Mouse (Mus musculus) cerebellum, adult 9-10 months (tissue): Measurements from ENCODE around the gene Chd2.

Experiments used
- DNase-seq: peaks from one replicate; pipeline ENCODE4 v3.0.0; 2022

Gene Chd2

DNA sequence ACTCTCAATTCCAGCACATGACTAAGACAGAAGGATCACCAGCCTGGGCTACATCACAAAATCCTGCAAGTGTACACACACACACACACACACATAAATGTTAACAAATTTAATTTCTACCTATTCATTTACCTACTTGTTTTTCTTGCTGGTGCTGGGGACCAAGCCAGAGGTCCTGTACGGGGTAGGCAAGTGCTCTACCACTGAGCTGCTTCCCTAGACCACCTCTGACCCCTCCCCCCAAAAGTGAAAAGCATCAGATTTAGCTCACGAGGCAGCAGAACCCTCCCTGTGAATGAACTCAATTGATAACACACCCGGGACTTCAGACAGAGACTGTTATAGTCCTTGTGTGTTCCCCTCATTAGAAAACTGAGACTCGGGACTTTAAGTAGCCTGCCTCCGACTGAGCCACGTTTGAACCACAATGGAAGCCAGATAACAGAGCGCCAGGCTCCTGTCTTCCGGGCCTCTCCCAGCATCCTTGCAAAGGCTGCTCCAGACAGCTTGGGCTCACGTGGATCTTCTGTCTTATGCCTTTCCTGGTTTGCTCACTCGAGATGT is 19.9 kb upstream of the Chd2 start:
- DNase-seq = no peak

GRCm38 (mm10) chr7:73560811-73561210 is 19.2 kb upstream of the Chd2 start:
- DNase-seq = no peak

DNA sequence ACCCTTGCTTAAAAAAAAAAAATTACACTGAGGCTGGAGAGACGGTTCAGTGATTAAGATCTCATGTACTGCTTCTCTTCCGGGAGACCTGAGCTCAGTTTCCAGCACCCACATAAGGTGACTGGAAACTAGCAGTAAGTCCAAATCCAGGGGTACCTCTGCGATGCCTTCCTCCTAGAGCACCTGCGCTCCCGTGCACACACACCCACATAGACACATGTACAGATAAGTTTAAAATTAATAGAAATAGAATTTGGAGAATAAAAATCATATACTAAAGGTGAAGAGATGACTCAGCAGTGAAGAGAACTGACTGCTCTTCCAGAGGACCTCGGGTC is 18.2 kb upstream of the Chd2 start:
- no peak for DNase-seq

DNA sequence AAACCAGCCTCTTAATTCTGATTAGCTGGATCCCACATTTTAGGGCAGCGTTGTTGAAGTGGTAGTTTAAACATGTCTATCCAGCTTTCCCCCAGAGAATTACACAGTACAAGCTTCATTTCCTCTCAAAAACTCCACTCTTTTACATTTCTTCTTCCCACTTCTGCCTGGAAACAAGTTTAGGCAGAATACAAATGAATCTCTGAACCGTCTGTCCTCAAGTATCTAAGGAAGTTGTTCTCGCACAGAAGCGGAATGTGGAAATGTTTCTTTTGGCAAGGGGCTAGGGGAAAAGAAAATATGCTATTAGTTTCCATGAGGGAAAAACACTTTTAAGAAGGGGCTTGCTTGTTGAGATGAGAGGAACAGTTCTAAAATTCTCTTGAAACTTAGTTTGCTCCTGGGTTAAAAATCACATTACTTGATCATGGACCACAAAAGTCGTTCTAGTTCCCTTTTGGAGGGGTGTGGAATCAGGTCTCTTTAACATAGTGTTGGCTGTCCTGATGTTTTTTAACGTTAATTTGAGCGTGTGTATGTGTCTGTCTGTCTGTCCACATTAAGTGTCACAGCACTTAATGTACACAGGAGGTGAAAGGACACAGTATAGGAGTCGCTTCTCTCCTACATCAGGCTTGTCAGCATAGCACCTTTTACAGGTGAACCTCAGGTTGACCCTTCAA is 17.7 kb upstream of the Chd2 start:
- DNase-seq = peak; percentile 56

DNA sequence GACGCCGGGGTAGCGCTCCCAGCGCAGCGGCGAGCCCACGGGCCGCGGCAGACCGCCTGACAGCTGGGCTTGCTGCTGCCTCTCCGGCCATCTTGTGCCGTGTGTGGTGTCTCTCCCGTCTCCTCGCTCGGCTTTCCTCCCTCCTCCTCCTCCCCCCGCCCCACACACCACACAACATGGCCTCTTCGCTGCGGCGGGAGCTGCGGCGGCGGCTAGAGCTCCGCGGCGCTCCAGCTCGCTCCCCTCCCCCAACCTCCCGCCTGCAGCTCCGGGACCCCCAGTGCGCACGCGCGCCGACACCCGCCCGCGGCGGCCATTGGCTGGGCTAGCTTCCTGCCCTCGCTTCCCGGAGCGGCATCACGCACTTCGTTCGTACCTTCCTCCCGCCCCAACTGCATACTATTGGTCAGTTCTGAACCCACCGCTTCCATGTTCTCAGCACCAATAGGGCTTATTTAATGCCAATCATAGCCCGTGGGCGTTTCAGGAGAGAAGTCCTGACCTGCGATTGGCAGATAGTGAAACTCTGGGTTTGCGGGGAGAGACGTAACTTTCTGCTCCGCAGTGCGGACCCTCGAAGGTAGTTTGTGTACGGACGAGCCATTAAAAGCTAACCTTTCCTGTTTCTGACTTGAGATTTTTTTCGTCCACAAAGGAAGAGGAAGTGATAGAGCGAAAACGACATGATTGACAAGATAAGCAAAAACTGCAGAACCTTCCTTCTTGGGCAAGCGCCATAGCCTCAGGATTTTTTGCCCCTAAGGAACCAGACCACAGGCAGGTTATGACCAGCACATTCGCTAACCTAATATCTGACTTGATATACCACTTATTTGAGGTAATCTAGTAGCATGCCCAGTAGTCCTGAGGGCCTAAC is 16.9 kb upstream of the Chd2 start:
- DNase-seq = peak; percentile 99

DNA sequence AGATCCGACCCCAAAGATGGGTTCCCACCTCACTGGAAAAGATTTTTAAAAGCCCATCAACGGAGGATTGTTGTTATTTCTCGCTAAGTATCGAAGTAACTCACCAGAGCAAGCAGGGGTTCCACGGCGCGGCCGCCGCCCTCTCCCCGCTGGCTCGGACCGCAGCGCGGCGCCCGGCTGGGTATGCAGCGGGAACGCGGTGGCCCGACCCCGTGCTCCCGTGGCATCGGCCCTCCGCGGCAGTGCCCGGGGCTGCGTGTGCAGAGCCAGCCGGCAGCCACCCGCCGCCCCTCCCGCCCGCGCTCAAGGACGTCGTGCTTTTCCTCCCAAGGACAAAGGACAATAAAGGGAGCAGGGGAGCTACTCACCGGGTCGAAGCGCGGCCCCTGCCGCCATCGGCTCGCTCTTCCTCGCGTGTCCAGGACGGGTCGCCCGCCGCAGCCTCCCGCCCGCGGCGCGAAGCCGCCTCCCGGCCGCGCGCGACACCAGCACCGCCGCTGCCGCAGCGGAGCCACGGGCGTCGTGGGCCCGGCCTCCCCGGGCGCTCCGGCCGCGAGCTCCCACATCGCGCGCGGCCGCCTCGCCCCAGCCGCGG is 16.1 kb upstream of the Chd2 start:
- peak; percentile 66 for DNase-seq

DNA sequence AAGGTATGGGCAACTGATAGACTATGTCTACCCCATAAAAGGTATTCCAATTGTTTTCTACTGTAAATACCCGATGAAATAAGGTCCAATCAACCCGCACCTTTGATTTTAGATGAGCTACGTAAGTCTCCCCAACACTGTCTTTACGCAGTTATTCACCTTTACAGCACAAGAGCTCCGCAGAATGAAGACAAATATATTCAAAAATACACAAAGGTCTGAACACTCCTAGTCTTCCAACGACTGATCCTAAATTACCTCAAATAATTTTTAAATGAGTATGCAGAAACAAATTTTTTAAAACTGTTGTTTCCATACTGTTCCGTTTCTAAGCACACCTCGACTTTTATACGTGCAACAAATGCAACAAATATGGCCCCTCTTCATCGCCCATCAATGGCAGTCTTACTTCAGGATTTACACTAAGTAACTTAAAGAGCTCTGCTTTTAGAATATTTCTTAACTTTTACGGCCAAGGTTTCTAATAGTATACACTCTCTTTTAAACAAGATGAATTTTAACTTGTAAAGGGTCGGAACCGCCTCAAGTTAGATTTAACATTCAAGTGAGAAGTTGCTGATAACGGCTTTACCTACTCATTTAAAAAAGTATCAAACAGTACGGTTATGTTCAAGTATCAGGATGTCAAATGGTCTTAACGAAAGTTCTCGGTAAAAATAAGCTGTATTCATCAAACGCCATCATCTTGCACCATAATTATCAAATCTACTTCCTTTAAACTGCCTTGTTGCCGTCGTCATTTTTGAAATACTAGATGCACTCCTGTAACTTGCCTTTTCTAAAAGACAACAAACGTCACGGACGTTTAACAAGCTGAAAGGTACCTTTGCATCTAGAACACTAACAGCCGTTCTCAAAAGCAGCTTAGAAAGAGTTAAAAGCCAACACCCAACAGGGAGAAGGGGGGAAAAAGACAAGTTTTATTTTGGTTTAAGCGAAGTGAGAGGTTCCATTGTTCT is 15.3 kb upstream of the Chd2 start:
- DNase-seq = no peak

DNA sequence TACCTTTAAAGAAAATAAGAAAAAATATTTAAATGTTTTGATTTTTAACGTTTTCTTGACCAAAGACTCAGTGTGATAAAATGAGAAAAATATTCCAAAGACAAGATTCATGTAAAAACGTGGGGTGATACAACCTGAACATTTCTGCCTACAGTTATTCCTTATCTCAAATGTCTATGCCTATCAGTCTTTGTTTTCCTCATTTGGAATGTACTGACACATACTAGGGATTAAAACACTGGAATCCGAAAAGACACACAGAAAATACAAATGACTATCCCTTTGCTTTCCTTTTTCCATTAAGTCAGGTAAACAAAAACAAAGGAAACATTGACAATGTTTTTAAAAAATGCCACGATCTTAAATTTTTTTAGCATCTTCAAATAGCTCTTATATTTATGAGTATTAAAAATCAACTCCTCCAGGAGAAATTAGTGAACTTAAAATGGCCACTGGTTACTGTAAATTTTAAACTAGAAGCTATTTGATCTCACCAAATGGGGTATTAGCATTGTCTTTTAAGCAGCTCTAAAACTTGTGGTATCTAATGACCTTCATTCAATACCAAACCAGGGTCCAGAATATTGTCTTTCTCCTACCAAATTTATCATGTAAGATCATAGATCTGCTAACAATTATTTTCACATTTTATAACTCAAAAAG is 14.4 kb upstream of the Chd2 start:
- no peak for DNase-seq

DNA sequence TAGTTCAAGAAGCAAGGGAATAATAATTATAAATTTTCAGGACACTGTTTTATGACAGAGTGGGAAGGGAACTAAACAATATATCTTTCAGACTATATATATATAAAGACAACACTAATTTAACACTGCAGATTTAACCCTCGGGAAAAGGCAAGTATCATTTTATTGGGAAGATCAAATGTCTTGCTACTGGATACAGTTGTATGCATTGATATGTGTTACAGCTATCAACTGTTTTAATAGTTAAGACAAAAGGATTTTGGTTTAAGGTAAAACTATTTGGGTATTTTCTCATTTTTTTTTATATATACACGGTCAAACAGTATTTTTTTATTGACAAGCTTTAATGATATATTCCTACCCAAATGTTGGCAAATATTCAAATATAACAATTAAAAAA is 13.2 kb upstream of the Chd2 start:
- DNase-seq = no peak

GRCm38 (mm10) chr7:73553160-73553559 is 11.5 kb upstream of the Chd2 start:
- no peak for DNase-seq

DNA sequence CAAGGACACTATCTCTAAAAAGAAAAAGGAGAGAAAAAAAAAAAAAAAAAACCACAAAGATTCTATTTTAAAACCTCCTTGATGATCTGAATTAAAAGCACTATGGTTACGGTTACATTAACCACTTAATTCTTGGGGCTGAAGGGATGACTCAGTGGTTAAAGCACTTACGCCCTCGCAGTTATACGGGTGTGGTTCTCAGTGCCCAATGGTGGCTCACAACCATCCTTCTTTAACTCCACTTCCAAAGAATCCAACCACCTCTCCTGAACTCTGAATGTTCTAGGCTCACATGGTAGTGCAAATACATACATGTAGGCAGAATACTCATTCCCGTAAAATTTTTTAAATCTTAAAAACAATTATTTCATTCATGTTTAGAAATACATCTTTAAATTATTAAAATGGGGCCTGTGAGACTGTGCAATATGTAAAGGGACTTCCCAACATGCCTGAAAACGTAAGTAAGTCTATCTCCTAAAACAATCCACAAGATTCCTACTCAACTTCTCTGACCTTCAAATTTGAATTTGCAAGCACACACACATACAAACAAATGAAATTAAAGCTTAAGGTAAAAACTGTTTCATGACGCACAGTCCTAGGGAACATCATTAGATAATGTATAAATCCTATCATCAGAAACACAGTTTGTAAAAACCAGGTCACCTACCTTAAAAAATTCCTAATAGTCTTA is 10.6 kb upstream of the Chd2 start:
- DNase-seq = no peak

GRCm38 (mm10) chr7:73551370-73551769 is 9.7 kb upstream of the Chd2 start:
- DNase-seq = no peak

- no peak for DNase-seq
These were observed 6.4 kb upstream of the Chd2 start for GRCm38 (mm10) chr7:73548051-73548450.

GRCm38 (mm10) chr7:73546561-73547510 is 5.2 kb upstream of the Chd2 start:
- DNase-seq = no peak

- no peak for DNase-seq
These were observed 3.4 kb upstream of the Chd2 start for GRCm38 (mm10) chr7:73545004-73545403.

- DNase-seq = no peak
These were observed 662 bp upstream of the Chd2 start for GRCm38 (mm10) chr7:73542131-73542853.

- no peak for DNase-seq
These were observed 595 bp downstream of the Chd2 start for GRCm38 (mm10) chr7:73541079-73541390.

DNA sequence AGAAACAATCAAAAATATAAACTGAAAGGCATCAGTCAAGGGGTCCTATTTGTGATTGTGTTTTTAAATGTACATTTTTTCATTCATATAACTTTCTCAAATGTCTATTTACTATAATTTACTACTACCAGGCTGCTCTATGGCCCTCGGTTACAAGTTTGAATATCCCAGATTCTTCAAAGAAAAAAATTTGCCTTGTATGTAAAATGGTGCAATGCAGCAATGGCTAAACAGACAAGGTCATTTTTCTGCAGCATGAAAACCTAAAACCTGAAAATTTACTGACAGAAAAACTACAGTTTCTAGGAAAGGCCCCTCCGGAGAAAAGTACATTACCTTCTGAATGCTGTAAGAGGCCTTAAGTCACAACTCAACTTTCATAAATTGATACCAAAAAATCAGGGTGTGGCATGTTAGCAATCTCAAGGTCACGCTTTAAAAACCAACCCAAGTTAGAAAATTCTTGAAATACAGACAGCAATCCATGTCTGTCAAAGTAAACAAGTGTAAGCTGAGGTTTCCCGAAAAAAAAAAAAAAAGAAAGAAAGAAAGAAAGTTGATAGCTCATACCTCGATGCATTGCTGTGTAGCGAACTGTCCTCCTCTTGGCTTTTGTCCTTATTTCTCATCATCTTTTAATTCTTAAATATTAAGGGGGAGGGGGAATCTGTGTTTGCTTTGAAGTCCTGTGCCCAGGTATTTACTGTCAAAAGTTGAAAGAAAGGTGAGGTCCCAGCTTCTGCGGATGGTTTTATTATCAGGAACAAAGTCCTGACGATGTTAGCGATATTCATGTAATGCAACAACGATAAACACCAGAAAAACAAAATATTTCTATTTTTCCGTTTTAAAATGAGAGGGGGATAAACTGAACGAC is 1.2 kb downstream of the Chd2 start:
- DNase-seq = no peak
